Mouse (Mus musculus) ES-Bruce4 (cell line): ENCODE measurements around the gene Dhdh.
A peak's percentile ranks its signal among the peaks of the same experiment; 100 is the strongest.

Experiments used
- CTCF ChIP-seq: IDR thresholded peaks from one replicate; pipeline ENCODE4 v1.8.1; 2011; ENCODE audit warnings: low read depth, low read length
- EP300 ChIP-seq: IDR thresholded peaks from 2 replicates; pipeline ENCODE4 v1.6.1; 2011; ENCODE audit warnings: low read depth, low read length; ENCODE audit not compliant: insufficient read depth
- POLR2A ChIP-seq: IDR thresholded peaks from one replicate; pipeline ENCODE4 v1.8.1; 2011; ENCODE audit warnings: low read length; ENCODE audit not compliant: insufficient read depth

- TF ChIP-seq CTCF: no peak
- peak; percentile 8 for TF ChIP-seq POLR2A
- peak; percentile 71; the same call in 1 of the 2 replicates for TF ChIP-seq EP300
These were observed 22.1 kb downstream of the Dhdh start, which contains the start of gene Bax for GRCm38 (mm10) chr7:45466283-45467089.
